Mouse (Mus musculus) forebrain, embryonic 16.5 days (tissue): ENCODE measurements around the gene Elob. TPM values are rescaled to one million over a fixed set of nuclear protein-coding genes. Genes with fewer than 3 reads are reported as not detected.

Source experiments
- ATAC-seq: fragments of 200-750 bp; cut with Nextera tagmentation; 2 replicates; pipeline ENCODE4 v1.8.0; 2017; ENCODE audit warnings: mild to moderate bottlenecking, moderate library complexity
- H3K27ac ChIP-seq: fragments of 300-500 bp; sonication (generic); 2 replicates; pipeline ENCODE4 v1.5.1; 2014; ENCODE audit warnings: low read length, control low read depth
- H3K27me3 ChIP-seq: fragments of 300-500 bp; sonication (generic); replicated peaks from 2 replicates; pipeline ENCODE4 v1.6.1; 2014; ENCODE audit warnings: low read length; ENCODE audit not compliant: control insufficient read depth, insufficient read depth
- H3K36me3 ChIP-seq: fragments of 300-500 bp; sonication (generic); 2 replicates; pipeline ENCODE4 v1.6.1; 2014; ENCODE audit not compliant: control insufficient read depth, insufficient read depth
- H3K4me1 ChIP-seq: fragments of 300-500 bp; sonication (generic); replicated peaks from 2 replicates; pipeline ENCODE4 v1.6.1; 2014; ENCODE audit warnings: low read length; ENCODE audit not compliant: control insufficient read depth, insufficient read depth
- H3K4me2 ChIP-seq: fragments of 300-500 bp; sonication (generic); 2 replicates; pipeline ENCODE4 v1.6.1; 2014; ENCODE audit warnings: mild to moderate bottlenecking, low read length, control low read depth
- H3K4me3 ChIP-seq: fragments of 300-500 bp; sonication (generic); replicated peaks from 2 replicates; pipeline ENCODE4 v1.5.1; 2014; ENCODE audit warnings: mild to moderate bottlenecking, low read length, control low read depth
- H3K9ac ChIP-seq: fragments of 300-500 bp; sonication (generic); replicated peaks from 2 replicates; pipeline ENCODE4 v1.6.1; 2014; ENCODE audit warnings: low read depth, low read length, control low read depth
- H3K9me3 ChIP-seq: fragments of 300-500 bp; sonication (generic); 2 replicates; pipeline ENCODE4 v1.6.1; 2016; ENCODE audit warnings: low read length; ENCODE audit not compliant: control insufficient read depth
- WGBS: fragments of 180-500 bp; shearing (Covaris S2); extraction: QIAGEN DNeasy Blood & Tissue Kit; methylation state at CpG from one replicate; pipeline ENCODE4 v1.1.7; 2014; 5-methylcytosine and 5-hydroxymethylcytosine counted together
- polyA plus RNA-seq: library from polyadenylated mRNA; unstranded; fragments of >200 nt; fragmentation: Nextera tagmentation; extraction: Ambion mirVana; gene quantifications from 2 replicates; pipeline ENCODE4 v1.2.1, GENCODE M21; 2015

Elob gene
- polyA plus RNA-seq, 1 experiment from 2014 or later = 1,034 TPM

DNA sequence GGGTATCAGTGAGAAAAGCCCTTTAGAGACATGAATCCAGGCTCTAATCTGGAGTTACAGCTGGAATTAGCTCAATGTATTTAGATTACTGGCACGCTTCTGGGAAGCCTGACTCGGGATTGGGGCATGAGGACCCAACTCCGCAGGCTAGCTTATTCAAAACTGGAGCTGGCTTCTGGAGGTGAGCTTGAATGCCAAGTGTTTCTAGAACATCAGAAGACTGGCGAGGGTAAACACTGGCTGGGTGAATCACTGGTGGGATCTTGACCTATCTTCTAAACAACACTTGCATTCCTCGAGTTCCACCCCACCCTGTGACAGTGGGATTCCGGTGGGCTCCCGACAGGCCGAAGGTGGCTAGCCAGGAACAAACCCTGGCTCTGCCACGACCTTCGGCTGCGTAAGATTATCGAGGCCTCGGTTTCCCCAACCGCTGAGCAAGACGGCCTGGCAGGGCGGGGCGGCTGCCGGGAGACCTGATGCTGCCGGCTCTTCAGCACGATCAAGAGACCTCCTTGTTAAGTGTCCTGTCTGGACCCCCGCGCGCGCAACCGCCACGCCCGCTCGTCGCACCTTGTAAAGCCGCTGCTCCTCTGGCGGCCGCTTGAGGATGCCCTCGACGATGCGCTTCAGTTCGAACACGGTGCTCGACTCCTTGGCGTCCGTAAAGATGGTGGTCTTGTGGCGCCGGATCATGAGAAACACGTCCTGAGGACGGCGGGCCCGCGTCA, 500 bp downstream of the Elob start:
- peak overlapping the region; percentile 76 for H3K9ac ChIP-seq
- H3K4me1 ChIP-seq = peaks cover 18% of the 10 kb centered on the region
- peak overlapping the region; percentile 80 for H3K4me3 ChIP-seq
- peak; percentile 74 for ATAC-seq
- H3K4me2 ChIP-seq = peak overlapping the region; percentile 79
- peaks cover 7% of the 10 kb centered on the region for H3K27me3 ChIP-seq
- WGBS = under 1% methylated on average over 43 of the region's 47 CpGs
- H3K27ac ChIP-seq = peak overlapping the region; percentile 77
- H3K36me3 ChIP-seq = peaks cover 10% of the 10 kb centered on the region
- no peaks in the 10 kb centered on the region for H3K9me3 ChIP-seq

- H3K9ac ChIP-seq = no peak overlapping the region
- H3K27me3 ChIP-seq = peaks cover under 1% of the 10 kb centered on the region
- H3K36me3 ChIP-seq = peaks cover 19% of the 10 kb centered on the region
- H3K9me3 ChIP-seq = no peaks in the 10 kb centered on the region
- WGBS = 86% methylated on average over 4 of the region's 4 CpGs
- H3K4me1 ChIP-seq = peaks cover 18% of the 10 kb centered on the region
- H3K4me2 ChIP-seq = no peak overlapping the region
- H3K4me3 ChIP-seq = no peak overlapping the region
- ATAC-seq = no peak
- no peak overlapping the region for H3K27ac ChIP-seq
Measured at GRCm38 (mm10) chr17:23825591-23825990, 3.3 kb downstream of the Elob start.

GRCm38 (mm10) chr17:23823614-23824013, 5.3 kb downstream of the Elob start:
- H3K9ac ChIP-seq = no peak overlapping the region
- H3K36me3 ChIP-seq = peaks cover 38% of the 10 kb centered on the region
- H3K4me3 ChIP-seq = no peak overlapping the region
- H3K4me2 ChIP-seq = no peak overlapping the region
- peaks cover 16% of the 10 kb centered on the region for H3K9me3 ChIP-seq
- 93% methylated on average over 12 of the region's 12 CpGs for WGBS
- H3K27ac ChIP-seq = no peak overlapping the region
- no peak; the same call in 1 of the 2 replicates for ATAC-seq
- H3K27me3 ChIP-seq = no peaks in the 10 kb centered on the region
- H3K4me1 ChIP-seq = peaks cover 14% of the 10 kb centered on the region

DNA sequence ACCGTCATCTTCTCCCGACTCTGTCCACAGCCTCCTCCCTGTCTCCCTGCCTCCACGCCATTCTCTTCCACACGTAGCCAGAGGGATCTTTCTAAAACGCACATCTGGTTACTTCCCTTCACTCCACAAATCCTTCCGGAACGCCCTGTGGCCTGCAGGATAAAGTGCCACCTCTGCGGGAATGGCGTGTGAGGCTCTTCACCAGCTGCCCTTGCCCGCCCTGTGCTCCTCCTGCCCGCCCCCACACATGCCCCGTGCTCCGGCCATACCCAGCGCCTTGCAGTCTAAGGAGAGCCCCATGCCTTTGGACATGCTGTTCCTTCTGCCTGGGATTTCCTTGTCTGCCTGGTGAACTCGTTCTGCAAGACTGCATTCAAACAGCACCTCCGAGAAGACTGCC, 5.9 kb downstream of the Elob start:
- Histone ChIP-seq H3K4me3 (no peak overlapping the region), H3K36me3 (peaks cover 44% of the 10 kb centered on the region), H3K4me2 (no peak overlapping the region), H3K9ac (no peak overlapping the region), H3K27me3 (no peaks in the 10 kb centered on the region), H3K27ac (no peak overlapping the region), H3K4me1 (peaks cover 11% of the 10 kb centered on the region), H3K9me3 (peaks cover 21% of the 10 kb centered on the region)
- peak; percentile 13; the same call in 1 of the 2 replicates for ATAC-seq
- WGBS = 85% methylated on average over 16 of the region's 16 CpGs

DNA sequence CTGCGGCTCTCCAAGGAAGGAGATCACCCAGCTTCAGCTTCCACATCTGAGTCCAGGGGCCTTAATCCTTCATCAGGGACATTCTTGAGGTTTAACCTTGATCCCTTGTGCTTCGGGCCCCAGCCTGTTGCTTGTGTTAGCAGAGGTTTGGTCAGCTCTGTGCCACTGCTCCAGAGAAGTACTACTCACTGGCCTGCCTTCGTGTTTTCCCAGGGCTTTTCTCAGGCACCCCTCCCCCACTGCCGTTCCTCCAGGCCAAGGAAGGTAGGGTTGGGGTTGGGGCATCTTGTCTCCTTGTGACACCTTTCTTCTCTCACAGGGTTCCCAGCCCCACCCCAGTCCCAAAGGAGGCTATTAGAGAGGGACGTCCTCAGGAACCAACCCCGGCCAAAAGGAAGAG, 6.8 kb downstream of the Elob start:
- Histone ChIP-seq H3K27me3 (no peaks in the 10 kb centered on the region), H3K4me2 (no peak overlapping the region), H3K36me3 (peaks cover 54% of the 10 kb centered on the region), H3K27ac (no peak overlapping the region), H3K4me3 (no peak overlapping the region), H3K9ac (no peak overlapping the region), H3K4me1 (peaks cover 2% of the 10 kb centered on the region; the same call in 1 of the 2 replicates), H3K9me3 (peaks cover 22% of the 10 kb centered on the region)
- ATAC-seq = no peak
- WGBS = 81% methylated on average over 6 of the region's 6 CpGs

- Histone ChIP-seq H3K9me3 (peaks cover 22% of the 10 kb centered on the region), H3K4me2 (no peak overlapping the region), H3K4me3 (no peak overlapping the region), H3K9ac (no peak overlapping the region), H3K27me3 (no peaks in the 10 kb centered on the region), H3K36me3 (peaks cover 61% of the 10 kb centered on the region), H3K4me1 (no peaks in the 10 kb centered on the region), H3K27ac (no peak overlapping the region)
- WGBS = 95% methylated on average over 5 of the region's 5 CpGs
- no peak for ATAC-seq
Measured at GRCm38 (mm10) chr17:23820731-23821130, 8.2 kb downstream of the Elob start.

GRCm38 (mm10) chr17:23819235-23819634, 9.7 kb downstream of the Elob start:
- Histone ChIP-seq H3K27ac (no peak overlapping the region), H3K4me2 (no peak overlapping the region), H3K9ac (no peak overlapping the region), H3K27me3 (no peaks in the 10 kb centered on the region), H3K9me3 (peaks cover 25% of the 10 kb centered on the region), H3K4me1 (no peaks in the 10 kb centered on the region), H3K4me3 (no peak overlapping the region), H3K36me3 (peaks cover 73% of the 10 kb centered on the region)
- 99% methylated on average over 25 of the region's 25 CpGs for WGBS
- no peak for ATAC-seq

GRCm38 (mm10) chr17:23818579-23818978, 10.4 kb downstream of the Elob start:
- Histone ChIP-seq H3K9ac (no peak overlapping the region), H3K4me2 (no peak overlapping the region), H3K4me3 (no peak overlapping the region), H3K27me3 (no peaks in the 10 kb centered on the region), H3K9me3 (peaks cover 25% of the 10 kb centered on the region), H3K36me3 (peaks cover 76% of the 10 kb centered on the region), H3K27ac (no peak overlapping the region), H3K4me1 (no peaks in the 10 kb centered on the region)
- WGBS = 98% methylated on average over 8 of the region's 8 CpGs
- ATAC-seq = no peak

GRCm38 (mm10) chr17:23815641-23816040, 13.3 kb downstream of the Elob start:
- Histone ChIP-seq H3K27ac (no peak overlapping the region), H3K4me2 (no peak overlapping the region), H3K27me3 (no peaks in the 10 kb centered on the region), H3K4me3 (no peak overlapping the region), H3K9ac (no peak overlapping the region), H3K4me1 (no peaks in the 10 kb centered on the region), H3K36me3 (peaks cover 87% of the 10 kb centered on the region), H3K9me3 (peaks cover 25% of the 10 kb centered on the region)
- 97% methylated on average over 16 of the region's 16 CpGs for WGBS
- ATAC-seq = no peak
